Mouse (Mus musculus): ENCODE data around the gene Dph5. TPM values are rescaled to one million over a fixed set of nuclear protein-coding genes. Genes with fewer than 3 reads are reported as not detected.
"Not testable (repeated sequence)": the region's sequence is repeated elsewhere in the genome, so short reads cannot be mapped to it uniquely, and the experiment has no call there.

Gene Dph5
- polyA plus RNA-seq, 1 experiment from 2014 or later = 19.1 TPM

DNA sequence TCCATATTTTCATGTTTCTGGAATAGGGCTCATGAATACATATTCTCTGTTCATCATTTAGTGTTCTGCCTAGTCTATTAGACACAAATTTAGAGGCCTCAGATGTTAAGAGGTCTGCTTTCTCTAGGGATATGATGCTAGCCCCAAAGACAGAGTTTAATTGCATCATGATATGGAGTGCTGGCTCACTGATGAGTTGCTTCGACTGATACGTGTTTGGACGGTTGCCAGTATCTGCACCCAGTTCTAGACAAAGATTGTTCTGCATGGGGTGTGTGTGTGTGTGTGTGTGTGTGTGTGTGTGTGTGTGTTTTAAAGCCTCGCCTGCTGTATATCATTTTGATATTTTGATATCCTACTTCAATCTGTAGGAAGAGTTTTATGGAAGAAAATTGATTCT lies 4.7 kb downstream of the Dph5 start:
- Histone ChIP-seq H3K4me3 (no peak overlapping the region), H3K9me3 (replicated peaks) (no peaks in the 10 kb centered on the region), H3K36me3 (peaks cover 6% of the 10 kb centered on the region), H3K27ac (ENCODE audit: poor library complexity, severe bottlenecking) (no peak overlapping the region), H3K27me3 (replicated peaks) (no peaks in the 10 kb centered on the region), H3K9ac (no peak overlapping the region), H3K4me1 (replicated peaks) (no peaks in the 10 kb centered on the region), H3K4me2 (no peak overlapping the region)
- ATAC-seq (ENCODE audit: insufficient number of reproducible peaks, low FRiP score) = no peak
- WGBS = 86% methylated on average over 4 of the region's 4 CpGs

GRCm38 (mm10) chr3:115893166-115893565 lies 5.5 kb downstream of the Dph5 start:
- WGBS = 90% methylated on average over 2 of the region's 2 CpGs
- H3K36me3 ChIP-seq = peaks cover 6% of the 10 kb centered on the region
- H3K27me3 ChIP-seq (replicated peaks) = no peaks in the 10 kb centered on the region
- no peak for ATAC-seq (ENCODE audit: insufficient number of reproducible peaks, low FRiP score)
- H3K4me2 ChIP-seq = no peak overlapping the region
- H3K9ac ChIP-seq = no peak overlapping the region
- H3K27ac ChIP-seq (ENCODE audit: poor library complexity, severe bottlenecking) = no peak overlapping the region
- no peaks in the 10 kb centered on the region for H3K9me3 ChIP-seq (replicated peaks)
- H3K4me3 ChIP-seq = no peak overlapping the region
- no peaks in the 10 kb centered on the region for H3K4me1 ChIP-seq (replicated peaks)

GRCm38 (mm10) chr3:115898354-115898948 lies 10.8 kb downstream of the Dph5 start:
- Histone ChIP-seq H3K9ac (no peak overlapping the region), H3K9me3 (replicated peaks) (no peaks in the 10 kb centered on the region), H3K27ac (ENCODE audit: poor library complexity, severe bottlenecking) (no peak overlapping the region), H3K27me3 (replicated peaks) (no peaks in the 10 kb centered on the region), H3K4me3 (no peak overlapping the region), H3K4me1 (replicated peaks) (no peaks in the 10 kb centered on the region), H3K4me2 (no peak overlapping the region), H3K36me3 (peaks cover 17% of the 10 kb centered on the region)
- ATAC-seq (ENCODE audit: insufficient number of reproducible peaks, low FRiP score) = no peak
- WGBS = 83% methylated on average over 3 of the region's 3 CpGs

DNA sequence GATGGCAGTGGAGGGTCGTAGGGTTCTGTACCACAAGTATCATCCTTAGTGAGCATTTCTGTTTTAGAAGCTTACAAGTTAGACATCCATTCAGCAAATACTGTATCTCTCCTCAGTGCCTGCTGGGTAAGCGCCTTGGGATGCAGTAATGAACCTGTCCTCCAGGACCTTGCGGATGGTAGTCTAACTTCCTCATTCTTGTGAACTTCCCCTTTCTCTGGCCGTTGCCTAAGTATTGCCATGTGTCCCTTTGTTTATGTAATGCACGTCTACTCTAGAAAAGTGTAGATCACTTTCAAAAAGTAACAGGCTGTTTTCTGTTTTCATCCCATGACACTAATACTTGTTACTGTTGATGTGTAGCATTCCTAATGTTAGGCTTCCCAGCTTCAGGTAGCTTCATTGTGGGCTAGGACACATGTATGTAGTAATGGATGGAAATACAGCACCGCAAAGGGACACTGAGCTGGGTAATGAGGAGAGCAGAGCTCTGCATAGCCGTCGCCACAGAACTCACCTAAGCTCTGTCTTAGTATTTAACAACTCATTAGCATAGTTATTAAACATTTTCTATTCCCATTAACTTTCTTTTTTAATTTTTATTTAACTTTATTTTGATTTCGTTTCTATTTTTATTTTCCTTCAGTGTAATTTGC lies 14.8 kb downstream of the Dph5 start:
- Histone ChIP-seq H3K36me3 (peaks cover 21% of the 10 kb centered on the region), H3K4me2 (no peak overlapping the region), H3K4me1 (replicated peaks) (no peaks in the 10 kb centered on the region), H3K9ac (no peak overlapping the region), H3K9me3 (replicated peaks) (0 out of 2 replicates have a peak, but pooled peaks cover 1% of the 10 kb centered on the region), H3K27ac (ENCODE audit: poor library complexity, severe bottlenecking) (no peak overlapping the region), H3K4me3 (no peak overlapping the region), H3K27me3 (replicated peaks) (no peaks in the 10 kb centered on the region)
- ATAC-seq (ENCODE audit: insufficient number of reproducible peaks, low FRiP score) = no peak
- 89% methylated on average over 9 of the region's 9 CpGs for WGBS

GRCm38 (mm10) chr3:115905067-115905466 lies 17.4 kb downstream of the Dph5 start:
- no peaks in the 10 kb centered on the region for H3K4me1 ChIP-seq (replicated peaks)
- H3K4me2 ChIP-seq = no peak overlapping the region
- WGBS = 90% methylated on average over 3 of the region's 3 CpGs
- peaks cover 5% of the 10 kb centered on the region; the same call in 1 of the 2 replicates for H3K9me3 ChIP-seq (replicated peaks)
- no peak overlapping the region for H3K9ac ChIP-seq
- H3K27ac ChIP-seq (ENCODE audit: poor library complexity, severe bottlenecking) = no peak overlapping the region
- H3K36me3 ChIP-seq = peaks cover 25% of the 10 kb centered on the region
- H3K27me3 ChIP-seq (replicated peaks) = no peaks in the 10 kb centered on the region
- no peak for ATAC-seq (ENCODE audit: insufficient number of reproducible peaks, low FRiP score)
- no peak overlapping the region for H3K4me3 ChIP-seq

GRCm38 (mm10) chr3:115905567-115905966 lies 17.9 kb downstream of the Dph5 start:
- WGBS = 92% methylated on average over 4 of the region's 4 CpGs
- no peak overlapping the region for H3K4me3 ChIP-seq
- no peak overlapping the region for H3K9ac ChIP-seq
- H3K9me3 ChIP-seq (replicated peaks) = peaks cover 5% of the 10 kb centered on the region; the same call in 1 of the 2 replicates
- no peaks in the 10 kb centered on the region for H3K27me3 ChIP-seq (replicated peaks)
- H3K4me2 ChIP-seq = no peak overlapping the region
- no peak for ATAC-seq (ENCODE audit: insufficient number of reproducible peaks, low FRiP score)
- H3K36me3 ChIP-seq = peaks cover 25% of the 10 kb centered on the region
- H3K4me1 ChIP-seq (replicated peaks) = no peaks in the 10 kb centered on the region
- no peak overlapping the region for H3K27ac ChIP-seq (ENCODE audit: poor library complexity, severe bottlenecking)

GRCm38 (mm10) chr3:115907406-115907805 lies 19.8 kb downstream of the Dph5 start:
- not testable (repeated sequence) for H3K4me3 ChIP-seq; H3K9me3 ChIP-seq (replicated peaks); H3K9ac ChIP-seq; H3K4me1 ChIP-seq (replicated peaks); H3K27ac ChIP-seq (ENCODE audit: poor library complexity, severe bottlenecking); ATAC-seq (ENCODE audit: insufficient number of reproducible peaks, low FRiP score); H3K4me2 ChIP-seq; H3K27me3 ChIP-seq (replicated peaks)
- H3K36me3 ChIP-seq = peaks cover 14% of the 10 kb centered on the region
- WGBS = 95% methylated on average over 11 of the region's 11 CpGs

DNA sequence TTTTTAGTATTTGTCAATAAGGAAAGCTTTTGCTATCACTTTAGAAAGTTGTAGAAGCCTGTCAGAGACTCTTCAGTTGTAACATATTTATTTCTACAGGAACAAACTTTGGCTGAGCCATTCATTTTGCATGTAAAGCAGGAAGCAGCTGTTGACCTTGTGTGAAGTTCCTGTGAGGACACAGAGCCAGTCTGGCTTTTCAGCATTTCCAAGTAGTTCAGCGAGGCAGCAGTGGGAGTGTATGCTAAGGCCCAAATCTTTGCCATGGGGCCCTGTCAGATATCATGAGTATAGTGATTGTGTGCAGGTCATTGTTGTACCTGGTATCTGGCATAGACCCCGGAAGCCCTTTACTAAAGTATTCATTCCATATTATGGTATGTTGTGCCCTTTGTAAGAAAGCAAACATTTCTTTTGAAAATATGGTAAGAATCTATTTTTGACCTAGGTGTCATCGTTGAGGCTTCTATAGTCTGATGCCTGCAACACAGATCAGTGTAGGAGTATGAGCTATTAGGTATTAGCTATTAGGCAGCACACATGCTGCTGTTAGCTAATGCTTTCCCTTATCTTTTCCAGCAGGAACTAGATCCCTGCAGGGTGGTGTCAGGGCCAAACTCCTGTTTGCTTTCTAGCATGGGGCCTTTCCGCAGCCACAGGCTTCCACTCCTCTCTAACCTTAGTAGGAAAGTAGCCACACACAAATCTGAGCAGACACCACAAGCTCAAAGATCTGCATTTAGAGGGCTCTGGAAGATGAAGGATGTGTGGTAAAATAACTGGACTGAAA lies 37.0 kb downstream of the Dph5 start:
- H3K36me3 ChIP-seq = peaks cover 21% of the 10 kb centered on the region
- H3K9me3 ChIP-seq (replicated peaks) = no peaks in the 10 kb centered on the region
- H3K27me3 ChIP-seq (replicated peaks) = no peaks in the 10 kb centered on the region
- H3K4me3 ChIP-seq = no peak overlapping the region
- H3K4me1 ChIP-seq (replicated peaks) = peaks cover 9% of the 10 kb centered on the region
- WGBS = 53% methylated on average over 4 of the region's 4 CpGs
- peak overlapping the region; percentile 56 for H3K27ac ChIP-seq (ENCODE audit: poor library complexity, severe bottlenecking)
- no peak for ATAC-seq (ENCODE audit: insufficient number of reproducible peaks, low FRiP score)
- H3K9ac ChIP-seq = no peak overlapping the region
- no peak overlapping the region for H3K4me2 ChIP-seq

DNA sequence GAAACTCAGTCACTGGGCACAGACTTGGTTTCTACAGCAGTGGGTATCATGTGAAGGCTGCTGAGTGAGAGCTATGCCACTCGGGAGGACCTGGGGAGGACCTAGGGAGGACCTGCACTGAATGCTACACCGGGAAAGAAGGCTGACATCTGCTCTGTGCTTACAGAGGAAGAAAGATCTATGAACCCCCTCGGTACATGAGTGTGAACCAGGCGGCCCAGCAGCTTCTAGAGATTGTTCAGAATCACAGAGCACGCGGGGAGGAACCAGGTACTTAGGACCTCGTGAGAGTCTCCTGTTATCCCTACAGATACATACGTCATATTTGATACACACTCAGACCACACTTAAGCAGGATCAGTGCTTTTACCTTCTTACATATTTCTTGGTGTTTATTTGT lies 38.9 kb downstream of the Dph5 start:
- Histone ChIP-seq H3K9ac (no peak overlapping the region), H3K27ac (ENCODE audit: poor library complexity, severe bottlenecking) (no peak overlapping the region), H3K9me3 (replicated peaks) (no peaks in the 10 kb centered on the region), H3K4me2 (no peak overlapping the region), H3K36me3 (peaks cover 21% of the 10 kb centered on the region), H3K4me1 (replicated peaks) (peaks cover 9% of the 10 kb centered on the region), H3K27me3 (replicated peaks) (no peaks in the 10 kb centered on the region), H3K4me3 (no peak overlapping the region)
- ATAC-seq (ENCODE audit: insufficient number of reproducible peaks, low FRiP score) = no peak
- whole genome bisulfite sequencing = 91% methylated on average over 8 of the region's 8 CpGs

DNA sequence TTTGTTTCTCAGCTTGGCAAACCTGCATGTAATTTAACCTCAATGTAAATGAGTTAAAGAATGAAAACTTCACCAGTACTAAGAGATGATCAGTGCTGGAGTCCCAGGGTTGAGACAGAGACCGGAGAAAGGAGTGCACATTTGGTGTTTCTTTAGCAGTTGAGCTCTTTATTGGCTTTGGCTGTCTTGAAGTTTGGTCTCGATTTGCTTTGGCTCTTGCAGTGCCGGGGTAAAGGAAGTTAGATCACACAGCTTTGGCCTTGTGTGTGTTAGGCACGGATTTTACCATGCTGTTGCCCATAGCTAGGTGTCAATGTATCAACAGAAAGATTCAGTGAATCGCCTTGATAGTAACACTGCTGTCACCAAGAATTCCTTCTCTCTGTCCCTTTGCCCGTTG lies 44.1 kb downstream of the Dph5 start:
- Histone ChIP-seq H3K4me1 (replicated peaks) (no peaks in the 10 kb centered on the region), H3K36me3 (peaks cover 17% of the 10 kb centered on the region), H3K9ac (no peak overlapping the region), H3K27me3 (replicated peaks) (no peaks in the 10 kb centered on the region), H3K9me3 (replicated peaks) (no peaks in the 10 kb centered on the region), H3K27ac (ENCODE audit: poor library complexity, severe bottlenecking) (no peak overlapping the region), H3K4me3 (no peak overlapping the region), H3K4me2 (no peak overlapping the region)
- no peak for ATAC-seq (ENCODE audit: insufficient number of reproducible peaks, low FRiP score)
- WGBS = 84% methylated on average over 6 of the region's 6 CpGs

All from heart, embryonic 12.5 days (tissue).